Mouse (Mus musculus) liver, postnatal 0 days (tissue): ENCODE results near the gene Retreg3.

Experiments
- CTCF ChIP-seq: sonication (generic); IDR thresholded peaks from 2 replicates; pipeline ENCODE4 v1.5.1; 2016; ENCODE audit warnings: antibody characterized with exemption, low read depth
- EP300 ChIP-seq: IDR thresholded peaks from 2 replicates; pipeline ENCODE4 v1.6.1; 2016; ENCODE audit warnings: antibody characterized with exemption, low read depth, mild to moderate bottlenecking

GRCm38 (mm10) chr11:101128996-101129577, 9.4 kb upstream of the Retreg3 start:
- no peak for TF ChIP-seq EP300
- TF ChIP-seq CTCF, result no peak
